Mouse (Mus musculus) testis, postnatal 10 days (tissue): Measurements from ENCODE around the gene Cmpk2.
"Not testable (repeated sequence)": the region's sequence is repeated elsewhere in the genome, so short reads cannot be mapped to it uniquely, and the experiment has no call there.

Experiments used
- DNase-seq: peaks from one replicate; pipeline ENCODE4 v3.0.0; 2021; ENCODE audit warnings: low spot score

Gene Cmpk2

DNA sequence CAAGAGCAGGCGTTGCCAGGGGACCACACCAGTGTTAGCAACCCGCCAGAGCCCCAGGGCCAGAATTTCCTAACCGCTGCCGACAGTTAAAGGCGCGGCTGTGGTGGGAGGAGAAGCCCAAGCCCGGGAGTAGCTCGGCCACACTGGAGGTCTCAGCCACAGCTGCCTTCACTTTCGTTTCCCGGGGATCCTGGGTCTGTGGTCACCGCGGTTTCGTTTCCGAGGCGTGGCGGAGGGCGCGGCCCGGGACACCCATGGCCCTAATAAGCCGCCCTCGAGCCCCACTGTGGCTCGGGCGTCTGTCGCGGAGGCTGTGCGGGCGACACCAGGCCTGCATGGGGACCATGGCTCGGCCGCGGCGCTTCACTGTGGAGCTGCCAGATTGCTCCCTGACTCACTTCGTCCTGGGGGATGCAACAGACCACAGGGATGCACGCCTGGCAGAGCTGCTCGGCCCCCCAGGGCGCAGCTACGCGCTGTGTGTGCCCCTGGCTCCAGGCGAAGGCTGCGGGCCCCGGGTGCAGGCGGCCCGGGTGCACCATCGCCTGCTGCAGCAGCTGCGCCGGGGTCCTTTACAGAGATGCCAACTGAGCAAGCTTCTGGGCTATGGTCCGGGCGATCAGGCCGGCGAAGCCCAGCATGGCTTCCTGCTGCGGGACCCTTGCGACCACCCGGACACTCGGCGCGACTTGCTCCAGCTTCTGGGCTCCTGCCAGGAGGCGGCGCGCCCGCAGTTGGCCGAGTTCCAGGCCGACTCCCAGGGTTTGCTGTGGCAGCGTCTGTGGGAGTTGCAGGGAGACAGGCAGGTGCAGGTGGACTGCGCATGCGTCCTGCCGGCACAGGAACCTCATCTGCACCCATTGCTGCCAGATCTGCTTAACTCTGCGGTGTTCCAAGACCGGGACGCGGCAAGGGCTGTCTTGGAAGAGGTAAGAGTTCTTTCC, at the start of gene Cmpk2:
TSS of gene Cmpk2 (plus strand) at position 107 of the 944 bp plus-strand sequence.
- DNase-seq: peak; percentile 87

DNA sequence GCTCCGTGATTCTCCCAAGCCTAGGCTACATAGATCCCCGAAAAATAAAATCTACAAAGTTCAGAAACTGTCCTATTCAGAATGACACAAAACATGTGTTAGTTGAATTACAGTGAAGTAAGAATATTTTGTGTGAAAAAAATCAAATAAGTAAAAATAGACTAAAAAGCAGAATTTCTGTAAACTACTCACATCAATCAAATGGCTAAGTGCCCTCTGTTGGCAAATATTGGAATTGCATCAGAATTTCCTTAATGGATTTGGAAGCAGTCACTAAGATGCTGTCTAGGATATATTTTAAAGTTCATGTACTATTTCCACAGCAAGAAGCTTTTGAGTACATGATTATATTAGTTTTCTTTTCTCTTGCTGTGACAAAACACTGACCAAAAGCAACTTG, 44.2 kb upstream of the Cmpk2 start:
- DNase-seq: no peak

DNA sequence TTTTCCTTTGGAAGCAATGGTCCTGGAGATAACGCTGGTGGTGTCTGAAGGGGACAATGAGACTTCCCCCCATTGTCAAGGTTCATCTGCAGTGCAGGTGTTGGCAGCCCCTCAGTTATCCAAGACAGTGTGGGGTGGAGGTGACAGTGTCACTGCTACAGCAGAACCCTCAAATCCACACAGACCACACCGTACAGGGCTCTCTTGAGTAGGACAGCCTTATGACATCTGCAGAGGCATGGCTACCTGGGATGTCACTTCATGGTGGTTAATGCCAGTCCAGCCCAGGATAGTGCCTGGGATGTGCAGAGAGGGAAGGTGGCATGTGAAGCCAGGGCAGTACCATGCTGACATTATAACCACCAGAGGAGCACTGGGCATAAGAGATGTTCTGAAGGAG, 40.2 kb upstream of the Cmpk2 start:
- not testable (repeated sequence) for DNase-seq

DNA sequence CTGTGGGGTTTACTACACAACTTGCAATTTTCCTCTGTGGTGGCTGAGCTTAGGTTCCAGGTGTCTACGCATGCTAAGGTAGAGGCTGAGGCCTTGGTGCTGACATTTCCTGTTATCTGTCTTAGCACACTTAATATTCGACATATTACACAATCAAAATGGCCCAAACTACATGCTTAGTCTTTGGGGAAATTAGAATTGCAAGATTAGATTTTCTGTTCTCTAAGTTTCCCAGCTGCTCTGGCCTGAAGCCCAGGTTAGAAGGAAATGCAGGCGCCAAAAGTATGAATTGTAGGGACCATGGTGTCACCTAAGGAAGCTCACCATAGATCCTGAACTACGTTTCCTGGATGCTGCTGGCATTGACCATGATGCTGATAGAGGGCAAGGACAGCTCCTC, 32.7 kb upstream of the Cmpk2 start:
- no peak for DNase-seq

DNA sequence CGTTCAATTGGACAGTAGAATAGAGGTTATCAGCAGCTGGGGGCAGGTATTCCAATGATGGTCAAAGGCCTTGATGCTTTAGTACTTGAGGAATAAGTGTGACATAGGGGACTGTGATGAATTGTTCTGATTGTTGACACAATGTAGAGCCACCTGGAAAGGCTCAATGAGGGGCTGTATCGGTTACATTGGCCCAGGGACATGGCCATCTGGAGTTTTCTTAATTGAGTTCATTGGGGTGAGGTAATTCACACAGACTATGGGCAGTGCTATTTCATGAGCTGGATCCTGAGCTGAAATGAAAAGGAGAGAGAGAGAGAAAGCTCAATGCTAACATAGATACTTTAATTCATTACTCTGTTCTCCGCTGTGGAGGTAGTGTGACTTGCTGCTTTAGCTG, 31.1 kb upstream of the Cmpk2 start:
- no peak for DNase-seq

DNA sequence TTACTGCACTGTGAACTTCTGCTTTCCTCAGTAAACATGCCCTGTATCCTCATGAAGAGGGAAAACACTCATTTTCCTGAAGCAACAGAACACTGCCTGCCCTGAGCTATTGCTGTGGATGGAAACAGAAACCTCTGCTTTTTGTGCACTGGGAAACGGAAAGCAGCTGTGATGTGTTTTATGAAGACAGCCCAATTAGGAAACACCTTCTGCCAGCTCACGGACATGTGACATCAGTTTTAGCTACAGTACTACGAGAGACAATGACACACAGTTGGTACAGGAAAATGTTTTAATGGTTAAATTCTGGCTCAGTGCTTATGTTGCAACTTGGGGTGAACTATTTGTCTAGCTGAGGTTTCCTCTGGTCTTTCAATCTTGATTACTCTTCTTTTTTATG, 29.6 kb upstream of the Cmpk2 start:
- DNase-seq: no peak

DNA sequence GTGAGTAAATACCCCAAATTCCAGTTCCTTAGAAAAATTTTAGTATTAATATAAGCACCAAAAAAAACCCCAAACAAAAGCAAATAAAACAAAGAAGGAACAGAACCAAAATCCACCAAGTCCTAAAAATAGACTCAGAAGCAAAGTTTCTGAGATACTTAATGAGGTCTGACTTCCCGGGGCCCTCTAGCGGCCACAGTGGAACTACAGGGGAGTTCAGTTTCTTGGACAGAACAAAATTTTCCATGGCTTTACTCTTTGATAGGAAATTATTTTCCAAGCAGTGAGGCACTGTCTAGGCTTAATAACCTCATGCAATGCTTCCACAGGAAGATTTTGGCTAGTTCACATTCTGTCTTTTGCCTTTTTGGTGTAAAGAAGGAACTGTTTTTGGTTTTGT, 24.9 kb upstream of the Cmpk2 start:
- DNase-seq: peak; percentile 90

DNA sequence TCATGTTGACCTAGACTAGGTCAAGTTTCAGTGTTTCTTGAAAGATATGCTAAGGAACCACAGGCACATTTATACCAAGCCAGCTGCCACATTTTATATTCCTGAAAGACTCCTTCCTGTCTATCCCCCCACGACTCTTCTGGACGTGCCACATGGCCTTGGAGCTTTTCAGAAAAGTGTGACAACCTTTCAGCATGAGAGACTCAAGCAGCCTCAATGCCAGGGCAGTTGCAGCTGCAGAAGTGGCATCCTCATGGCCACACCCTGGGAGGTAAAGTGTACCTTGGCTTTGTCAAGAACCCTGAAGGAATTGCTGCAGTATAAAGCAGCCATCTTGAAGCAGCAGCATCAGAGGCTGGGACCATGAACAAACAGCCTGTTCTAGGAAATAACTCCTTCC, 24.5 kb upstream of the Cmpk2 start:
- DNase-seq: no peak

DNA sequence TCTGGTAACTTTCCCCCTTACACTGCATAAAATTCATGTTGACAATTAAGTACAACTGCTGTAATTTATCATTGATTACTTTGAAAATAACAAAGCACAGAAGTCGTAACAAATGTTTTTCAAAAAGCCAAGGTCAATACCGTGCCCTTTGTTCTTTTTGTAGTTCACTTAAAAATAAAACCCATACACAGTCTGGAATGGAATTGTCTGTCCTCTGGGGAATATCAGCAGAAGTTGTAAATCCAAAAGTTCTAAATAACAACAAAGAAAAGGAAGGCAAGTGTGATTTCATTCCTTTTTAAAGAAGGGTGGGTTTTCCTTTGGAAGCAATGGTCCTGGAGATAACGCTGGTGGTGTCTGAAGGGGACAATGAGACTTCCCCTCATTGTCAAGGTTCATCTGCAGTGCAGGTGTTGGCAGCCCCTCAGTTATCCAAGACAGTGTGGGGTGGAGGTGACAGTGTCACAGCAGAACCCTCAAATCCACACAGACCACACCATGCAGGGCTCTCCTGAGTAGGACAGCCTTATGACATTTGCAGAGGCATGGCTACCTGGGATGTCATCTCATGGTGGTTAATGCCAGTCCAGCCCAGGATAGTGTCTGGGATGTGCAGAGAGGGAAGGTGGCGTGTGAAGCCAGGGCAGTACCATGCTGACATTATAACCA, 22.5 kb upstream of the Cmpk2 start:
- no peak for DNase-seq

DNA sequence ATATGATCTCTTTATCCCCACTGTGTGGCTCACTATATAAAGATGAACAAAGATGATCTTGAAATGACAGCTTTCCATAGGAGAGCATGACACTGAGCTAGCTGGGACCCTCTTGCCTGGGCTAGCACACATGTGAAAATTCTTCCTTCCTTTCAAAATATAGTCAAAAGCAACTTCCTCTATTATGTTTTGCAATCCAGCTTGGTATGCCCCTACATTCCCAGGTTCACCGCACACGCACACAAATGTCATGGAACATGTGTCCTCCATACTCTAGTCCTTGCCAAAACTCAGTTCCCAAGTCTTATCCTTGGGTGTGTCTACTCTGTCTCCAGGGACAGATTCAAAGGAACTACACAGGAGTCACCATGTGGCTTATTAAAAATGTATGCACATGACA, 19.5 kb upstream of the Cmpk2 start:
- DNase-seq: no peak

DNA sequence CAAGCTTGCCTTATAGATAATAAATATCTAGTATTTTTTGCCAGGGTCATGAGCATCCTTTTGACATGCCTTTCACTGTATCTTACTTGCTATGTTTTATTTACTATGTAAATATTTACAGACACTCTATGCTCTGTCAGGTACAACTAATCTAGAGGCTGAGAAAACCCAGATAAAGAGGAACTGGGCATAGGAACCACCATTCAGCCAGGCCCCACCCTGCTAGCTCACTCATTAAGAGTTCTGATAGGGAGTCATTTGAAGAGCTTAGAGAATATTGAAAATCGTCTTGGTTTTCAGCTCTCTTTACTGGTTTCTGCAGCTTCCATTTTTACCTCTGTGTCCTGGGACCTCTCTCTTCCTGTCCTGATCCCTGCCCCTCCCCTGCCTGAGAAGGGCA, 17.9 kb upstream of the Cmpk2 start:
- DNase-seq: no peak

DNA sequence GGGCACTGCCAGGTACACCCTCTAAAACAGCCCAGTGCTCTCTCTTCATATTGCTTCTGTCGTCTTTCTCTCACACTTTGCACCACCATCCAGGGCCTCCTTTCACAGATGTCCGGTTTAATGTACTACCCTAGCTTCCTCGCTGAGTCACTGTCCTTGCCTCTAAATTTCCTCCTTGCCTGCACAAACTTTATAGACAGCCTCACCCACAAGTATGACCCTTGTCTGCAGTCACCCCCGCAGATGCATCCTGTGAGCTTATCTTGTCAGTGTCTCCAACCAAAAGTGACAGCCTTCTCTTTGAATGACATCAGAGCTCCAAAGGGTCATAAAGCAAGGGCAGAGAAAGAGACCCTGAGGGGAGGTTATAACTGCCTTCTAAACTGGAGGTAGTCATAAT, 16.1 kb upstream of the Cmpk2 start:
- DNase-seq: no peak

DNA sequence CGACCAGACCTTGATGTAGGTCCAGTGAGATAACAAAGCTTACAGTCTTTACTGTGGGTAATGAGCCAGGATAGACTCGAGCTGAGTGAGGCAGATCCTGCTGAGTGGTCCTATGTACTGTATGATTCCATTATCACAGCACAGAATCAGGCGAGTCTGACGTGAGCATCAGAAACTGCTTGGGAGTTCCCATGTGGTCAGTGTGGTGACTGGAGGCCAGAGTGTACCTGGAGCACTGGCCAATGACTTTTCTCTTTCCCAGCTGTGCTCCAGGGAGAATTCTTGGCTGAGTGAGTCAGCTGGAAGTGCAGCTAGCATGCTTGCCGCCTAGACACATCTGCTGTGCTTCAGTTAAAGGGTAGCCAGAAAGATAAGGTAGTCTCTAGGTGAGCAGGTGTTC, 14.3 kb upstream of the Cmpk2 start:
- no peak for DNase-seq

DNA sequence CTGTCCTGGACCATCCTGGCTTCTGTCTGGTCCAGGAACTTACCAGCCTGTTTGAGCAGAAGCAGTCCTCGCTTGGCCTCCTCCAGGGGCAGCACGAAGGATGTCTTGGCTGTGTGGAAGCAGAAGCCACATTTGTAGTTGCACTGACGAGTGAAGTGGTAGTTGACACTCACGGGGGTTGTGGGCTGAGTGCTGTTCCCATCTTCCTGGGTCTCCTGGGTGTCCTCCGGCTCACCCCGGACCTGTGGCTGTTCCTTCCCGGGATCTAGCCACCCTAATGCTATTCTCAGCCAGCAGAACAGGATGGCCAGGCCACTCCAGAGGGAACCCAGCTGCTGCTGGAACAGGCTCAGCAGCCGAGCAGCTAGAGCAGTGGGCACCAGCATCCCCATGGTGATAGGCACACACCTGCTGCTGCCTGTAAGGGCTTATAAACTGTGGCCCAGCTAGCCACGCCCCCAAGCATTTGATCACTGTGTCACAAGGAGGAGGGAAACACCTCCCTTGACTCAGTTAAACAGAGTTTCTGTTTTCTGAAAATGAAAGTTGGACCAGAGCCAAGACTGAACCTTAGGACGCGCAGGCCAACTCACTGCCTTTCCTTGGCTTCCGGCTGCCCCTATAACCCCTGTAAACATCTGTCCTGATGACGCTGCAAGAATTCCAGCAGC, 12.8 kb upstream of the Cmpk2 start, which contains the start of gene Rsad2:
TSS of gene Rsad2 (minus strand) at position 425 of the 671 bp plus-strand sequence.
- peak; percentile 54 for DNase-seq

DNA sequence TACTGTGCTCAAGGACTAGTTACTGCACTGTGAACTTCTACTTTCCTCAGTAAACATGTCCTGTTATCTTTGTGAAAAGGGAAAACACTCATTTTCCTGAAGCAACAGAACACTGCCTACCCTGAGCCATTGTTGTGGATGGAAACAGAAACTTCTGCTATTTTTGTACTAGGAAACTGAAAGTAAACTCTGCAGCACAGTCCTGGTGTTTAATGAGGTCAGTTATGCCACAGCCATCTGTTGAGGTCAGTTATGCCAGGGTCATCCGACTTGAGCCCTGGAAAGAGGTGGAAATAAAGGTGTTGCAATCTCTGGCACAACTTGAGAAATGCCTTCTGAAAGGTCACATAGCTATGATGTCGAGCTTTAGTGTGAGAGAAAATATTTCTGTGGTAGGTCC, 8.9 kb upstream of the Cmpk2 start:
- no peak for DNase-seq

DNA sequence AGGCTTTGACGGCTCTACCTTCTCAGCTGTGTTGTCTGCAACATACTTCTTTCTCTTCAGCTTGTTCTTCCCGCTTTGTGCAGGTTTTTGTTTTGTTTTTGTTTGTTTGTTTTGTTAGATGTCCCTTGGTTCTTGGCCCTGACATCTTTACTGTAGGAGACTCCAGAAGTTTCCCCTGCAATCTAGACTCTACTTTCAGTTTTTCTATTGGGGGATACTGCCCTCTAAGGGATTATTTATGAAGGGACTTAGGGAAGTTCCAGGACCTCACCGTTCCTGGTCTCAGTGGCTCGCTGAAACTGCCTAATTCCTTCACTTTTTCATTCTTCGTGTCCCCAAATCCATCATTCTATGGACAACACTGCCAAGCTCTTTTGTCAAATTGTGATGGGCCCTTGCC, 3.4 kb upstream of the Cmpk2 start:
- no peak for DNase-seq

DNA sequence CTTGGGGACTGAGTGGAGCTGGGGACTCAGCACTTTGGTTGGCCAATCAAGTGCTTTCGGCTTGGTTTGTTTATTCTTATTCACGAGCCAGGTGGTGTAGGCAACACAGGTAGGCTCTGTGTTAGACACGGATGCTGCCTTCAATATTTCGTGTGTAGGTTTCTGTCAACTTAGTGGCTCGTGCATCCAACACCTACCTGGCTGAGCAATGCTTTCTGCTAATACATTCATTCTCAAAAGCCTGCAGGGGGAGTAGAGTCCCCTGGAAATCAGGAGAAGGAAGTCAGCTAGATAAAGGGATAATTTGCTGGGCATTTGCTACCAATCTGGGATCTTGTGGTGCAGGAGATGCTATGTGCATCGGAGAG, 1.0 kb downstream of the Cmpk2 start:
- DNase-seq: no peak

DNA sequence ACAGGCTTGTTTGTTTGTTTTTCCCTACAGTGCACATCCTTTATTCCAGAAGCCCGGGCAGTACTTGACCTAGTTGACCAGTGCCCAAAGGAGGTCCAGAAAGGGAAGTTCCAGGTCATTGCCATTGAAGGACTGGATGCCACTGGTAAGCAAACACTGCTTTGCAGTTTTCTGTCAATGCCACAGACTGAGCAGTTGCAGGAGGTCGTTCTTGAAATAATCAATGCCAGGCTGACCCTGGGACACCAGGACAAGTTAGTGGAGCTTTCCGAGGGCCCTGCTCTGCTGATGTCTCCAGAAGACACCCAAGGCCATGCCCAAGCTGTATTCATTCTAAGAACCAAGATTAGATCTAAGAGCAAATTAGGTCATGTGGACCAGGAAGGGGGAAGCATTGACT, 2.4 kb downstream of the Cmpk2 start:
- no peak for DNase-seq

DNA sequence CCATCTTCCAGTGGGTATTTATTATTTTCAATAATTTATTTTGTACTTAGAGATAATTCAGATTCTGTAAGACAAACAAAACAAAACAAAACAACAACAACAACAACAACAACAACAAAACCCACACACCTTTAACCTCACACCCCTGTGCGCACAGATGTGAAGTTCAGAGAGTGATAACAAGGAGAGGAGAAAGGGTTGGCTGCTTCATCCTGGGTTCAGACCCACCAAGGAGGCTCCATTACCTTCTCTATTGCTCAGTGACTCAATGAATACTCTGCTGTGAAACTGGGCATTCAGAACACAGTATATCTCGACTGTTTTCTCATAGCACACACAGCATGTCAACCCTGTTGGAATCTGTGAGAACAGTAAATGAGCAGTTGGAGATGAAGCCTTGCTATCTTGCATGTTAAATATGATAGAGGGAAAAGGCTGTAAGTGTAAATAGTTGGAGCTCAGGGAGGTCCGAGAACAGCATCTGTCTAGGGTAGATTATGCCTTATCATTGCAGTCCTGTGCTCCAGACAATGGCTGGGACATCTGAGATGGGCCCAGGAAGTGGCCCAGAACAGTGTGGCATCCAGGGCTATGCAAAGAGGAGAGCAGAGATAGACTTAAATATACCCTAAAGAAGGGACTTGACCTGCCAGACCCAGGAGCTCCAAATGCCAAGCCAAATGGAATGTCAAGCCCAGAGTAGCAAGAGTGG, 3.9 kb downstream of the Cmpk2 start:
- no peak for DNase-seq

DNA sequence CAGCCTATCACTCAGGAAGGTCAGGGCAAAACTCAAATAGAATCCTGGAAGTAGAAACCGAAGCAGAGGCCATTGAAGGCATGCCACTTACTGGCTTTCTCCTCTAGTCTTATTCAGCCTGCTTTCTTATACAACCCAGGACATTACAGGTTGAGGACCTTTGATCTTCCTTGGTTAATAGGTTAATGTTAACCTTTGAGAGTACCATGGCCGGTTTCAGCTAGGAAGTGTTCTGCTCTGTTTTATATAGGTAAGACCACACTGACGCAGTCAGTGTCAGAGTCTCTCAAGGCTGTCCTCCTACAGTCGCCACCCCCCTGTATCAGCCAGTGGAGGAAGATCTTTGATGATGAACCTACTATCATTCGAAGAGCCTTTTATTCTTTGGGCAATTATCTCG, 4.7 kb downstream of the Cmpk2 start:
- DNase-seq: no peak

DNA sequence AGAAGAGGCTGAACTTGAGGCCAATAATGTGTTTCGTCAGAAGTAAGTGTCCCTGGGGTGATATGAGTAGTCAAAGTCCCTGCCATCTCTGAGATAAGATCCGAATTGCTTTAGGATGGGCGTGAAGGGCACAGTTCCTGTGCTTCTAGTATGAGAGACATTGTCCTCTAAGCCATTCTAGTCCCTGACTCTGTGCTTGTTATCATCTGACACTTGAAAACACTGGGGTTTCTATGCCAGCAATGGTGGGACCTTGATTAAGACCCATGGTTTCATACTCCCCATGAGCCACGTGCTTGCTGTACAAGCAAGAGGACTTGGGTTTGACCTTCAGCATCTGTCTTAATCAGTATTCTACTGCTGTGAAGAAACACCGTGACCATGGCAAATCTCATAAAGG, 8.2 kb downstream of the Cmpk2 start:
- no peak for DNase-seq
